Mouse (Mus musculus) heart, adult 2 months (tissue): ENCODE measurements around the gene Slc39a13. TPM values are rescaled to one million over a fixed set of nuclear protein-coding genes. Genes with fewer than 3 reads are reported as not detected.

Source experiments
- DNase-seq, 2 experiments: peaks; one replicate each; pipeline ENCODE4 v3.0.0; 2021
- H3K27ac ChIP-seq: fragments of 200-600 bp; 2 replicates; pipeline ENCODE4 v1.8.1; 2022
- H3K27me3 ChIP-seq: fragments of 200-500 bp; 2 replicates; pipeline ENCODE4 v1.6.1; 2012; ENCODE audit warnings: mild to moderate bottlenecking, low read length, inconsistent platforms, mixed read lengths; ENCODE audit not compliant: control insufficient read depth, insufficient read depth
- H3K36me3 ChIP-seq: fragments of 200-500 bp; 2 replicates; pipeline ENCODE4 v1.6.1; 2012; ENCODE audit warnings: low read length, inconsistent platforms; ENCODE audit not compliant: control insufficient read depth, insufficient read depth
- H3K4me1 ChIP-seq: fragments of 200-500 bp; 2 replicates; pipeline ENCODE4 v1.6.1; 2011; ENCODE audit warnings: low read length; ENCODE audit not compliant: control insufficient read depth, insufficient read depth
- H3K4me3 ChIP-seq: fragments of 200-600 bp; 2 replicates; pipeline ENCODE4 v1.8.1; 2022
- H3K79me2 ChIP-seq: fragments of 200-500 bp; replicated peaks from 2 replicates; pipeline ENCODE4 v1.6.1; 2012; ENCODE audit warnings: mild to moderate bottlenecking, inconsistent platforms, low read length, moderate library complexity, mixed read lengths; ENCODE audit not compliant: control insufficient read depth, insufficient read depth
- H3K9ac ChIP-seq: fragments of 200-500 bp; 2 replicates; pipeline ENCODE4 v1.6.1; 2012; ENCODE audit warnings: low read depth, mild to moderate bottlenecking, control low read depth, inconsistent platforms, low read length, mixed read lengths
- CTCF ChIP-seq: fragments of 200-600 bp; IDR thresholded peaks from 2 replicates; pipeline ENCODE4 v1.8.1; 2022; ENCODE audit warnings: antibody characterized with exemption, mild to moderate bottlenecking, moderate library complexity
- EP300 ChIP-seq: fragments of 200-500 bp; IDR thresholded peaks from 2 replicates; pipeline ENCODE4 v1.6.1; 2011; ENCODE audit warnings: low read depth, low read length, control low read depth; ENCODE audit not compliant: insufficient read depth
- POLR2A ChIP-seq: fragments of 200-500 bp; IDR thresholded peaks from 2 replicates; pipeline ENCODE4 v1.6.1; 2011; ENCODE audit warnings: mild to moderate bottlenecking, low read depth, low read length, control low read depth; ENCODE audit not compliant: insufficient read depth
- WGBS: fragments of 180-500 bp; shearing (Covaris S2); methylation state at CpG from one replicate; pipeline ENCODE4 v1.1.7; 2018; 5-methylcytosine and 5-hydroxymethylcytosine counted together
- intact Hi-C: fragments of 180-260 bp; cut with DNase I; formaldehyde crosslinking; loops from one replicate; pipeline ENCODE4 v1.15.1; 2025
- polyA plus RNA-seq: library from polyadenylated mRNA; depleted of rRNA; stranded (reverse); fragments of >200 nt; gene quantifications from 2 replicates; pipeline ENCODE4 v1.2.3, GENCODE M21; 2012
- total RNA-seq, 2 experiments: library from RNA; stranded (reverse); gene quantifications; 2 replicates each; pipeline ENCODE4 v1.2.3; 2021

The Slc39a13 gene
- total and polyA plus RNA-seq, 3 experiments, result 21.1 to 57.3 (median 22.3) TPM

- Histone ChIP-seq H3K36me3 (no peaks in the 10 kb centered on the region), H3K27ac (no peak overlapping the region; the same call in 1 of the 2 replicates), H3K27me3 (no peaks in the 10 kb centered on the region), H3K9ac (no peak overlapping the region), H3K4me1 (no peaks in the 10 kb centered on the region), H3K4me3 (no peak overlapping the region), H3K79me2 (no peaks in the 10 kb centered on the region)
- 71% methylated on average over 9 of the region's 9 CpGs for WGBS
- DNase-seq, result peak in 1 of 2 experiments; percentile 49
- TF ChIP-seq EP300 (no peak), CTCF (no peak), POLR2A (no peak)
- intact Hi-C loops, result no loop called here
Measured at GRCm38 (mm10) chr2:91086392-91087237, 16.4 kb upstream of the Slc39a13 start.

DNA sequence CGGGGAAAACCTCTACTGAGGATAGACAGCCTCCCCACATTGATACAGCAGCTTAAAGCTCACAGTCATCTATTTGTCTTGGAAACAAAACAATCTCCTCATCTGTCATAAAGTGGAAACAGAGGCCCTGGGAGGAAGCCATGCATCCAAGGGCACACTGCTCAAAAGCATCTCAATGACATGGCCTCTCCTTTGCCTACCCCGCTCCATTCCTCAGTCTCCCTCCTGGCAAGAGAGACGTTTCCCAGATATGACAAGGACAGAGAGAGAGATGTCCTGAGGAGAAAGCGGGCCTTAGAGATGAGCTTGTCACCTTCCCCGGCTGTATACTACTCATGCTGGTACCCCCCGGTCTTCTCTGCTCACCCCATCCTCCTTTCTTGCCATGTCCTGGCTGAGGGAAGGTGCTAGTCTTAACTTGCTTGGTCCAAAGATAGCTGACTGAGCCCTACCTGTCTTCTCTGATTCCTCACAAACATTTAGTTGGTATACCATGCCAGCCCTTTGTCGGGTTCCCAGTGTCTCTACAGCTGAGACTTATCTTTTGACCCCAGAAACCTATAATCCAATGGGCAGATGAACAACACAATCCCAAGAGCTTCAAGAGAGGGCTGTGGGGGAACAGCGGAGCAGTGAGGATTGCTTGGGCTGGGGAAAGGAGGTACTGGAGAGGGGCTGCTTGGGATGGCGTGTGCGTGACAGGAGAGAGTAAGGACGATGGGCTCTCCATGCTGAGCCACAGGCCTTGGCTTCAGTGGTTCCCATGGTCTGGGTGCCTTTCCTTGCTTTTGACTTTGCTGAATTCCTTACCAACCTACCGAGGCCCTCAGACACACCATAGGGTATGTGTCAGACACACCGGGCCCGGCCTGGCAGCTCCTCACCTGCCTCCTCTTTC, 15.5 kb upstream of the Slc39a13 start:
- Histone ChIP-seq H3K79me2 (no peaks in the 10 kb centered on the region), H3K27ac (no peak overlapping the region), H3K4me1 (no peaks in the 10 kb centered on the region), H3K4me3 (no peak overlapping the region), H3K9ac (no peak overlapping the region), H3K36me3 (no peaks in the 10 kb centered on the region), H3K27me3 (no peaks in the 10 kb centered on the region)
- 86% methylated on average over 14 of the region's 14 CpGs for WGBS
- TF ChIP-seq EP300 (no peak), POLR2A (no peak), CTCF (no peak)
- DNase-seq, result no peak
- intact Hi-C loops, result no loop called here

- DNase-seq, result peak; percentile 42 to 66
- H3K36me3 ChIP-seq, result no peaks in the 10 kb centered on the region
- TF ChIP-seq POLR2A (no peak), CTCF (no peak), EP300 (no peak)
- H3K4me1 ChIP-seq, result no peaks in the 10 kb centered on the region
- no peaks in the 10 kb centered on the region for H3K27me3 ChIP-seq
- peak overlapping the region; percentile 72; the same call in 1 of the 2 replicates for H3K27ac ChIP-seq
- H3K4me3 ChIP-seq, result no peak overlapping the region
- no peak overlapping the region for H3K9ac ChIP-seq
- 85% methylated on average over 15 of the region's 15 CpGs for WGBS
- no peaks in the 10 kb centered on the region for H3K79me2 ChIP-seq
- intact Hi-C loops, result no loop called here
Measured at GRCm38 (mm10) chr2:91084179-91084820, 14.1 kb upstream of the Slc39a13 start.

DNA sequence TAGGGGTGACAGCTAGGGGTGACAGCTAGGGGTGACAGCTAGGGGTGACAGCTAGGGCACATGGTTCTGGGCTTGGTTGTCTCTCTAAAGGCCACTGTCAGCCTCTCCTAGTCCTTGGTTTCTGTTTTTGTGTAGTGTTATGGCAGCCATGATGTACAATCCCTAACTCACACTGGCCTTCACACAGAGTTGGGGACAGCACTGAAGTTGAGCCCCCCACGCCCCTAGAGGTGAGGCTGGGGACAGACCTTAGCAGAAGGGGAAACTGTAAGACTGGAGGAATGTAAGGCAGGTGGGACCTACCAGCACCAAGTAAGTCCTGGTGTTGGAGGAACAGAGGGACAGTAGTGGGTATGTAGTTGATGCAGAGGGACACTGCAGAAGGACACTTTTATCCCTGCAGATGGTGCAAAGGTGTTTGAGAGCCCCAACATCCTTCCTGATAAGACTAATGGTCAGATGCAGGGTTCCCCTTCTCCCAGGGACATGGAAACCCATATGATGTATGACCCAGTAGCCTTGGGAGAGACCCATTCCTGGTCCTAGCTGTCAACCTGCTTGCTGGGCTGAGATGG, 13.2 kb upstream of the Slc39a13 start:
- Histone ChIP-seq H3K27ac (peak overlapping the region; percentile 72), H3K36me3 (no peaks in the 10 kb centered on the region), H3K4me3 (no peak overlapping the region), H3K79me2 (no peaks in the 10 kb centered on the region), H3K9ac (no peak overlapping the region), H3K4me1 (peaks cover 2% of the 10 kb centered on the region), H3K27me3 (no peaks in the 10 kb centered on the region)
- no peak for DNase-seq
- intact Hi-C loops, result no loop called here
- no peak for TF ChIP-seq POLR2A
- TF ChIP-seq EP300, result no peak
- no peak for TF ChIP-seq CTCF
- WGBS, result 82% methylated on average over 1 of the region's 1 CpGs

GRCm38 (mm10) chr2:91082844-91083243, 12.6 kb upstream of the Slc39a13 start:
- 48% methylated on average over 11 of the region's 11 CpGs for WGBS

More at GRCm38 (mm10) chr2:91082844-91083243, 12.6 kb upstream of the Slc39a13 start:
- Histone ChIP-seq H3K27me3 (no peaks in the 10 kb centered on the region), H3K27ac (peak overlapping the region; percentile 72), H3K4me3 (no peak overlapping the region), H3K9ac (no peak overlapping the region), H3K4me1 (peaks cover 2% of the 10 kb centered on the region), H3K36me3 (no peaks in the 10 kb centered on the region), H3K79me2 (no peaks in the 10 kb centered on the region)
- peak; percentile 64 to 85 for DNase-seq
- intact Hi-C loops, result no loop called here
- TF ChIP-seq EP300 (peak; percentile 65; the same call in 1 of the 2 replicates), POLR2A (peak; percentile 63; the same call in 1 of the 2 replicates), CTCF (no peak)
